Mouse (Mus musculus) MEL (cell line): ENCODE data around the gene Gmppb.
A peak's percentile ranks its signal among the peaks of the same experiment; 100 is the strongest.

Experiments used
- CHD1 ChIP-seq: IDR thresholded peaks from 2 replicates; pipeline ENCODE4 v1.6.1; 2012; ENCODE audit warnings: low read depth, mild to moderate bottlenecking, inconsistent platforms, low read length, improper control_type of control experiment
- CTCF ChIP-seq, 3 experiments: IDR thresholded peaks in 2 of 3; conservative IDR thresholded peaks in 1 of 3; 2 replicates each; pipeline ENCODE4 v1.5.1; 2011 to 2012; ENCODE audit warnings: low read length in 3 of 3, low read depth in 2 of 3, mild to moderate bottlenecking in 2 of 3, improper control_type of control experiment in 1 of 3, inconsistent platforms in 1 of 3, mixed read lengths in 1 of 3, moderate library complexity in 1 of 3; ENCODE audit not compliant: control insufficient read depth in 1 of 3, insufficient read depth in 1 of 3, poor library complexity in 1 of 3, severe bottlenecking in 1 of 3
- MAX ChIP-seq: IDR thresholded peaks from 2 replicates; pipeline ENCODE4 v1.6.1; 2011; ENCODE audit warnings: low read length, improper control_type of control experiment
- POLR2A ChIP-seq, 2 experiments: IDR thresholded peaks; 2 replicates each; pipeline ENCODE4 v1.6.1; 2011 to 2012; ENCODE audit warnings: low read length in 2 of 2, mild to moderate bottlenecking in 2 of 2, control low read depth in 1 of 2, improper control_type of control experiment in 1 of 2, low read depth in 1 of 2, moderate library complexity in 1 of 2; ENCODE audit not compliant: control insufficient read depth in 1 of 2, insufficient read depth in 1 of 2, poor library complexity in 1 of 2
- RAD21 ChIP-seq: IDR thresholded peaks from 2 replicates; pipeline ENCODE4 v1.6.1; 2011; ENCODE audit warnings: mild to moderate bottlenecking, low read depth, low read length, improper control_type of control experiment
- TAL1 ChIP-seq: IDR thresholded peaks from 2 replicates; pipeline ENCODE4 v1.6.1; 2012; ENCODE audit warnings: mild to moderate bottlenecking, inconsistent platforms, low read length, moderate library complexity, mixed read lengths
- USF1 ChIP-seq: IDR thresholded peaks from 2 replicates; pipeline ENCODE4 v1.6.1; 2014; ENCODE audit warnings: low read depth, mild to moderate bottlenecking, inconsistent platforms, low read length, improper control_type of control experiment, moderate library complexity
- ZC3H11A ChIP-seq: IDR thresholded peaks from 2 replicates; pipeline ENCODE4 v1.6.1; 2012; ENCODE audit warnings: low read depth, mild to moderate bottlenecking, inconsistent platforms, low read length, improper control_type of control experiment

DNA sequence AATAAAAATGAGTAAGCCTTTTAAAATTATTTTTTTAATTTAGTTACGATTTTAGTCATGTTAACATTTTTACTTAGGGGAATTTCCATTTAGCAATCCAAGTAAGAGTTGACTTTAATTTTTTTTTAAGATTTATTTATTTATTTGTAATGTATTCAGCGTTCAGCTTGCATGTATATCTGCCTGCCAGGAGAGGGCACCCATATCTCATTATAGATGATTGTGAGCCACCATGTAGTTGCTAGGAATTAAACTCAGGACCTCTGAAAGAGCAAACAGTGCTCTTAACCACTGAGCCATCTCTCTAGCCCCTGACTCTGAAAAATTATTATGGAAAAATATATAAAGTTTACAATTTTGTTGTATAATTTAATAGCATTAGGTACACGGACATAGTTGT lies 22.5 kb upstream of the Gmppb start:
- TF ChIP-seq ZC3H11A (no peak), USF1 (no peak), CTCF (IDR thresholded peaks at IDR 0.05 in 2 of 3, conservative IDR thresholded peaks at IDR 0.05 in 1 of 3; ENCODE audit: control insufficient read depth in 1 of 3, insufficient read depth in 1 of 3, low read depth in 2 of 3, low read length in 3 of 3, poor library complexity in 1 of 3, severe bottlenecking in 1 of 3) (peak in 1 of 3 experiments; percentile 49; a peak in 2 of 6 replicates), TAL1 (no peak), RAD21 (peak; percentile 33), CHD1 (no peak), MAX (no peak), POLR2A (IDR thresholded peaks at IDR 0.05; ENCODE audit: control insufficient read depth in 1 of 2, insufficient read depth in 1 of 2, low read depth in 1 of 2, low read length in 2 of 2, poor library complexity in 1 of 2) (no peak)
